Mouse (Mus musculus): ENCODE data around the gene Npepps.

Npepps gene

GRCm38 (mm10) chr11:97184875-97185274 is 95.6 kb downstream of the Npepps start:
- no peak for DNase-seq

- DNase-seq, result no peak
Measured at GRCm38 (mm10) chr11:97182446-97182845, 98.0 kb downstream of the Npepps start.

GRCm38 (mm10) chr11:97181061-97181460 is 99.4 kb downstream of the Npepps start:
- DNase-seq, result no peak

- no peak for DNase-seq
Measured at GRCm38 (mm10) chr11:97178198-97178597, 102.2 kb downstream of the Npepps start.

GRCm38 (mm10) chr11:97176851-97177250 is 103.6 kb downstream of the Npepps start:
- no peak for DNase-seq

GRCm38 (mm10) chr11:97175499-97175898 is 104.9 kb downstream of the Npepps start:
- no peak for DNase-seq

GRCm38 (mm10) chr11:97160341-97160740 is 120.1 kb downstream of the Npepps start:
- DNase-seq, result no peak

- DNase-seq, result no peak
Measured at GRCm38 (mm10) chr11:97156999-97157398, 123.4 kb downstream of the Npepps start.

Measured in liver (tissue).